Mouse (Mus musculus) left cerebral cortex, postnatal 36 days (tissue): ENCODE data around the gene Nrxn2. TPM values are rescaled to one million over a fixed set of nuclear protein-coding genes. Genes with fewer than 3 reads are reported as not detected.

Source experiments
- DNase-seq, 2 experiments: peaks; one replicate each; pipeline ENCODE4 v3.0.0; 2021 to 2022; ENCODE audit warnings: low spot score in 2 of 2, mixed read lengths in 1 of 2
- intact Hi-C: fragments of 180-260 bp; cut with DNase I; formaldehyde crosslinking; loops from one replicate; pipeline ENCODE4 v1.15.1; 2025
- total RNA-seq, 2 experiments: library from RNA; stranded (reverse); gene quantifications; 2 replicates each; pipeline ENCODE4 v1.2.3; 2021

Nrxn2 gene
- total RNA-seq, 2 experiments from 2014 or later: 635 to 658 TPM

DNA sequence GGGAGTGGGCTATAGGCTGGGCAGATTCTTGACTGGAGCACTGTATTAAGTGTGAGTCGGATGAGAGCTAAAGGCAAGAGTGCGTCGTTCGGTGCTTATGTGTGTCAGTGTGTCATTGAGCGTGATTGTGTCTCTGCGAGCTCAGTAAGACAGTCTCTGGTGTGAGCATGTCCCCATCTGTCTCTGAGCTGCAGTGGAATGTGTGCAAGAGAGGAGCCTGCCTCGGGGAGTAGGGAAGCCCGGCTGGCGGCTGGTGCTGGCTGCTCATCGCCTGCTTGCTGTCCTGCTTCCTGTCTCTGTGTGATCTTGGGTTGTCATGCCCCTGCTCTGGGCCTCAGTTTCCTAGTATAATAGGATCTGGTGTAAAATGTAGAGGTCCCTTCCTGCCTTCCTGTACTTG is 24.5 kb downstream of the Nrxn2 start:
- DNase-seq: no peak
- intact Hi-C loops: no loop called here

DNA sequence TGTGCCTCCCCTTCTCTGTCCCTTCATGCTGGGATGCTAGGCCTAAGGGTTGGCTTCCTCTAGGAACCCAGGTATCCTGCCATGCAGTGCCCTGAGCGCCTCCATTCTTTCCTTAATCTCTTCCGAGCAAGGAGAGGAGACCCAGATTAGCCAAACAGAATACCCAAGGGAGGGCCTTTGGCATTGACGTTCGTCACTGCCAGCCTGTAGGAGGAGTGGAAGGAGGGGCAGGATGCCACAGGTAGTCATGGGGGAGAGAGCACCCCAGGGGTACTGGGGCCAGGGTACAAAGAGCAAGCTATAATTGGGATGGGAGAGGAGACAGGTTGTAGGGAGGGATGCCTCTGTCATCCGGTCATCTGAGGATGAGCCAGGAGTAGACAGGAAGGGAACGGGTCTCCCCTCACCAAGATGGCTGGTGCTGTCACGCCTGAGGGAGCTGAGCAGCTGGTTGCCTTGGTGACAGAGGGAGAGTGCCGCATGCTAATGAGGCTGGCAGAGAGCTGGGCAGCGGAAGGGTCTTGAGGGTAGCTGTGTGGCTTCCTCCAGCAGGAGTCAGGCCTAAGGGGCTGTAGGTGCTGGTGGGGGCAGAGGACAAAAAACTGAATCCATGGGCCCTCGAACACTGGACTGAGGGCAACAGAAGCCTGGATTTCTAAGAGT is 27.4 kb downstream of the Nrxn2 start:
- intact Hi-C loops: no loop called here
- no peak for DNase-seq

DNA sequence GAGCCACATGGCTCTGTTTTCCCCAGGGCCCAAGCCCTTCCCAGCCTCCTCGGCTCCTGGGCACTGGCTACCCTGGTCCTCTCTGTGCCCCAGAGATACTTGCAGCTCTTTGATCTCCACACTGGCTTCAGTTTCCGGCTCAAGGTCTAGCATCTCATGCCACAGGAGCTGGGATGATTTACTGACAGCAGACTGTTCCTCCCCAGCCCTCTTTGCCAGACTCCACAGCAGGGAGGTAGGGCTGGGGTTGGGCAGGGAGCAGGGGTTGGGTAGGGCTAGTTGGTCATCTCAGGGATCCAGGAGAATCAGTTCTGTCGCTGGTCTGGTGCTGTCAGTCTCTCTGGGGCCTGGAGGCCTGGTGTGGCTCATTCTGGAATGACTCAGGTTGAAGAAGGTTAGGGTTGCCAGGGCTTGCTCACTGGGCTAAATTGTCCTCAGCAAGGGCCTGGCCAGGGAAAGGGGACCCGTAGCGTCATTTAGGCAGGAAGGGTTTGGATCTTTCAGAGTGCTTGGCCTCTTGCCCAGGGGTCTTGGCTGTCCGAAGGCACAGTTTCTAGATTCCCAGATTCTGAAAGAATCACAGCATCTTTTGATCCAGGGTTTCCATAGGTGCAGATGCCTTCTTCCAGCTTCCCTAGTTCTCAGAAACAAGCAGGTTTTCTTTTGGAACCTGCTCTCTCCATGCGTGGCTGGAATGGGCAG is 28.4 kb downstream of the Nrxn2 start:
- intact Hi-C loops: no loop called here
- DNase-seq: no peak

DNA sequence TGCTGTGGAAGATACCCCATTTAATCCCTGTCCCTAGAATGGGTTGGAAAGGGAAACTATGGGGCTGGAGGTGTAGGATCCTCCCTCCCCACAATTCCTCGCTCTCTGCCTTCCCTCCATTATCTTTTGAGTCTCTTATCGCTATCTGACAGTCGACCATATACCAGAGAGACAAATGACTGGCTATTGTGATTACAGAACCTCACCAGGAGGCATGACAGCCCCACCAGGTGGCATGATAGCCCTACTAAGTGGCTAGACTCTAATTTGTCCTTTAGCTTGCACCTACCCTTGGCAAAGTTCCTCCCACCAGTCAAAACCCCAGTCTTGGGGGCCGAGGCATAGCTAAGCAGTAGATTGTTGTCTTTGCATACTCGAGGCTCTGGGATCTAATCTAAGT is 30.2 kb downstream of the Nrxn2 start:
- intact Hi-C loops: loop anchor here (1.0 kb wide), 1 partner anchor 44 kb away; no protein-coding TSS in a partner anchor
- DNase-seq: no peak

DNA sequence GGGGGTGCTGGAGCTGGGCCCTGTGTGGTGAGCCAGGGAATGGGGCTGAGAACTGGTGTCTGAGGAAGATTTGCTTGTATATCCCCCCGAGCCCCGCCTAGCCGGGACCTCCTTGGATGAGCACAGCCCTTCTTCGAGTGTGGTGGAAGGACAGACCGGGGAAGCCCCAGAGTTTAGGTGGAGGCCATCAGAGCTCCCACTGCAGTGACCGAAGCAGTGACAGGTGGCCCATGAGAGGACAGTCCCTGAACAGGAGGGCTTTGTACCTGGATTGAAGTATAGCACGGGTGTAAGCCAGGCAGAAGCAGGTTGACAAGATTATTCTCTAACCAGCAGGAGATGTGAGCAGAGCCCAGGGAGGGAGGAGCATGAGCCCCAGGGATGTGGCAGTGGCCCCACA is 31.3 kb downstream of the Nrxn2 start:
- intact Hi-C loops: loop anchor here (1.0 to 5.0 kb wide), 2 partner anchors 33 to 46 kb away; partner anchors contain the start of gene Nrxn2
- DNase-seq: no peak

DNA sequence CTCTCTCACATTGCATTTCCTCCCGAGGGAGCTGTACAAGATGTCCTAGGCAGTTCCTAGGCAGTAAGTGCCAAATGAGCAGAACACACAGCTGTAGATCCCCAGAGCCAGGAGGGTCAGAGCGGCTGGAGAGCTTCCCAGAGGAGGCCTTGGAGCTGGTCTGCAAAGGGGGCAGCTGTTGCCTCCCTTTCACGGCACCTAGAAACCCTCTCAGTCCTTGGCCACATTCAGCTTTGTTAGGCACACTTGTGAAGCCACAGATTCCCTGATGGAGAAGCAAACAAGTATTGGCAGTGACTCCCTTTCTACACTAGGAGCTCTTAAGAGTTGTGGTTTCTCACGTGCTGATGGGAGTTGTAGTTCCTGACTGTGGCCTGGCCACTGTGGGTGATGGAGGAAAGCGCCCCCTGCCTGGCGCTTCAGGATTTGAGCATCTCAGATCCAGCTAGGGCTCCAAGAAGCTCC is 33.5 kb downstream of the Nrxn2 start:
- intact Hi-C loops: loop anchor here (5.0 kb wide), 1 partner anchor 35 kb away; the partner anchor contains the start of gene Nrxn2
- DNase-seq: peak; percentile 73

DNA sequence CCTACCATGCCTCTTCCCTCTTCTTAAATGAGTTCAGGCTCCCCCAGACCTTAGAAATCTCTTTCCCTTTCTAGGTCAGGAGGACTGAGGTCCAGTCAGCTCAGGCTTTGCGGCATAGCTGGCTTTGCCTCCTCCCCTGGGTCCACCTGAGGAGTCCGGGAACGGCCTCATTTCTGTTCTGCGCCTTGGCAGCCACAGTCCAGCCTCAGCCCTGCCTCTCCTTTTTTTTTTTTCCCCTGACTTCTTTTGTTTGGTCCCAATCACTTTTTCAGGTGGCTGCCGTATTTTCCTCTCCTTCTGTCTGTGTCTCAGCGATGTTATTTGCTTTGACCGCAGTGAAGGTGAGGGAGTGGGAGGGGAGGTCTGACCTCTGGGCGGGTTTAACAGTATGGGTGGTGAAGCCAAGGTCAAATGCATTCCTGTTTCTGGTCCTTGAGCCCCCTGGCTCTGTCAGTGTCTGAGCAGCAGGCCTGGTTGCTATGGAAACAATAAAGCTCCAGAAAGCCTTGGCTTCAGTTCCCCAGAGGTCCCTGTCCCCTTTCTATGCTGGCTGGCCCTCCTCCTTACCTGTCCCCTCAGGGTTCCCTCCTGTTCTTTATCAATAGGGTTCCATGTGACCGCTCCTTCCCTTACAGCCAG is 34.3 kb downstream of the Nrxn2 start:
- no peak for DNase-seq
- intact Hi-C loops: loop anchor here (5.0 kb wide), 1 partner anchor 35 kb away; the partner anchor contains the start of gene Nrxn2

DNA sequence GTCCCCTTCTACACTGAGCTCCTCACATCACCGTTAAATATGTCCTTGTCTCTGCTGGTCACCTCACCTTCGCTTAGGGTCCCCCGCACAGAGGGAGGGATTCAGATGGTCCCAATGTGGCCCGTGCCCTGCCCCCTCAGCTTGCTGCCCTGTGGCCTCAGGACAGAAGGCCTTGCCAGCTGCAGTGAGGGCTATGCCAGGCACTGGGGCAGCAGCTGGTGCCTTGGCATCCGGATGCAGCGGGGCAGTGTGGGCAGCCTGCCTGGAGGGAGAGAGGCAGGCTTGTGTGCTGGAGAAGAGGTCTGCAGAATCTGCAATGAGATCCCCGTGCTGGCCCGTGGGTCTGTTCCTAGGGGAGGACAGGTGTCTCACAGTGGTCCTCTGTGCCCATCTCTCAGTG is 34.8 kb downstream of the Nrxn2 start:
- intact Hi-C loops: loop anchor here (5.0 kb wide), 1 partner anchor 36 kb away; the partner anchor contains the start of gene Nrxn2

DNA sequence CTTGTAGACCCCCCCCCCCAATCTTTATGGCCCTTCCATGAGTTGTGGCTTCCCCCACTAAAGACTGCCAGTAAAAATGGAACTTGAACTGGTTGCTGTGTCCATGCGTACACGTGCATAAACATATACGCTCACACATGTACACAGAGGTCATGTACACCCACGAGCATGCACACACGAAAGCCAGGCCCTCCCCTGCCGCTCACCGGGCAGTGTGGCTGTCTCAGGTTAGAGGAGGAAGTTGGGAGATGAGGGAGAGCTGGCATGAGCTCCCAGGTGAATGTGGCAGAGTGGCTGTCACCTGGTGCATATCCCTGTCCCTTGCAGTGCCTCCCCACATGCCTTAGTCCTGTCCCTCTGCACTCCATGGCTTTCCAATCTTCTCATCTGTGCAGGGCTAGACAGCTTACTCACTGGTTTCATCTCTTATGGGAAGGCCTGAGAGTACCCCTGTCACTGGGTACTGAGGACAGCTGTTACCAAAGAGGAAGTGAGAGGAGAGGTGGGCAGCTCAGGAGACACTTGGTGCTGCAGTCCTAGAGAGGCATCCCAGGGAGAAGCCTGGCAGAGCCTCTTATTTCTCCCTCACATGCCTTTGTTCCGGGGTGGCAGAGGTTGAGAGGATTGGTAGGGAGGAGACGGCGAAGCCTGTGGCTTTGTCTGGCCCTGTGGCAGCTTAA is 35.6 kb downstream of the Nrxn2 start:
- DNase-seq: no peak
- intact Hi-C loops: loop anchor here (5.0 kb wide), 1 partner anchor 37 kb away; the partner anchor contains the start of gene Nrxn2

More for the DNA sequence above, 34.8 kb downstream of the Nrxn2 start:
- DNase-seq: peak; percentile 56 to 63

DNA sequence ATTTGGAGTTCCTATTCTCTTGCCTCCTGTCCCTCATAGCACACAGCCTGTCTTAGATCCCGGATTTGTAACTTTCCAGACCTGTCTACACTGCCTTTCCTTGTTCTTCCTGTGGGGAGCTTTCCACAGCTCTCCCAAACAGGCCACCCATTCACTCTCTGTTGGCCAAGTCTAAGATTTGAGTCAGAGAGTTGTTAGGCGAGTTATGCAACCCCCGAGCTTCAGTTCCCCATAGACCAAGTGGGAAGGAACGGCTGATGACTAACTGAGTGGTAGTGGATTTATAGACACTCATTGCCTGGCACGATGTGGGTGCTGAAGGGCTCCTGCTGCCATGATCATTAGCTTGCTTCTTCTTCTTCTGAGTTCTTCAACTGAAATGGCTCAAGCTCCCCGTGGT is 41.0 kb downstream of the Nrxn2 start:
- DNase-seq: peak in 1 of 2 experiments; percentile 54
- intact Hi-C loops: no loop called here

DNA sequence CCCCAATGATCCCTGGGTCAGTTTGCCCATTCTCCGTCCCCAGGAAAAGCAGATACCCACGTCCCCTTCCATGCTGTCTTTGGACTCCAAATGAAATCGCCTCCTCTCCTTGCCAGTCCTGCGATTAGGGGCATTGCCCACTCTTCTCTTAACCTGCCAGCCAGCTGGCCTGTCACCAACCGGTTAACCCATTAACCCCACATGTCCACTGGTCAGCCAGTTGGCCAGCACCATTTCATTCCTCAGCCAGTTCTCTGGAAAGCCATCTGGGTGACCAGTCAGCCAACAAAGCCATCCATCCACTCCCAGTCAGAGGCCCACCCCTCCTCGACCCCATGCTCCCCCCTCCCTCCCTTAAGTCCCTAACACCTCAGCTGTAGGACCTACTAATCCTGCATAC is 44.3 kb downstream of the Nrxn2 start:
- no peak for DNase-seq
- intact Hi-C loops: no loop called here

DNA sequence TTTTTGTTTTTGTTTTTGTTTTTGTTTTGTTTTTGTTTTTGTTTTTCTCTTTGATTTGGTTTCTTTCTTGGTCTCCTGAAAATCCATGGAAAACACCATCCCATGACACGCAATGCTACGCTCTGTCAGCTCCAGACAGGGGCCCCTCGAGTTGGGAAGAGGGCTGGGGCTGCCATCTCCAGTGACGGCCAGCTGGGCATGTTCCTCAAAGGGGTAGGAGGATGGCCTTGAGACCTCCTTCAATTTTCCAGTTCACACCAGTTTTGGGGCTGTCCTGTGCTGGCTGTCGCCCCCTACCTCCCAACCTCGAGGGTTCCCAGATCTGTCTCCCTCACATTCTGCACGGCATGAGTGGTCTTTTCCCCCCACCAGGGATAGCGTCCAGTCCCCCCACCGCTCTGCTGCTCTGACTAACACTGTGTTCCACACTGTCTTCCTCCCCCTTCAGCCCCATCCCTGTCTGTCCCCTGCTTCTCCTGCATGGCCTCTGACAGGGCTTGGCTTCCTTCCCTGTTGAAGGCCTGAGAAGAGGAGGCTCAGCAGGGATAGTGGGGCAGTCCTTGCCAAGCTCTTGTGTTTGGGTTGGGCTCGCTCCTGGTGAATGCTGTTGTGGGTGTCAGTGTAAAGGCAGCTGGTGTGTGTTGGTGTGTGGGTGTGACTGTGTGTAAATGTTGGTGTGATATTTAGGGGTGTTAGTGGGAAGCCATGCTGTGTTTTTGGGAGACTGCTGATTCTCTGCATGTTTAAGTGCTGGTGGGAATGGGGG is 46.0 kb downstream of the Nrxn2 start:
- intact Hi-C loops: loop anchor here (2.0 kb wide), 1 partner anchor 44 kb away; no protein-coding TSS in a partner anchor
- DNase-seq: peak; percentile 78

DNA sequence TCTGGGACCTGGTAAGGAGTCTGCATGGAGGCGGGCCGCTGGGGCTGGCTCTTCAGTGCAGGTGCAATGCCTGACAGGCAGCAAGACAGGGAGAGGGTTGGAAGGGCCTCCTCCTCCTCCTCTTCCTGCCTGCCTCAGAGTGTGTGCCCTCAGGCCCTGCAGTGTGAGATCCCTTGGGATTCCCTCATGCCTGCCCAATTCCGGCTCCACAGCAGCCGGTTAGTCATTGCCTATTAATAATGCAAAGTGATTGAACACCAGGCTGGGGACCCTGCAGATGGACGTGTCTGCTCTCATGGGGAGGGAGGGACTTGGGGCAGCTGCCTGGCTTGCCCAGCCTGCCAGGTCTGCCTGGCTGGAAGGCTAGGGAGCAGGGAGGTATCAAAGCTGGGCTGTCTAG is 46.6 kb downstream of the Nrxn2 start:
- no peak for DNase-seq
- intact Hi-C loops: loop anchor here (2.0 kb wide), 1 partner anchor 44 kb away; no protein-coding TSS in a partner anchor

DNA sequence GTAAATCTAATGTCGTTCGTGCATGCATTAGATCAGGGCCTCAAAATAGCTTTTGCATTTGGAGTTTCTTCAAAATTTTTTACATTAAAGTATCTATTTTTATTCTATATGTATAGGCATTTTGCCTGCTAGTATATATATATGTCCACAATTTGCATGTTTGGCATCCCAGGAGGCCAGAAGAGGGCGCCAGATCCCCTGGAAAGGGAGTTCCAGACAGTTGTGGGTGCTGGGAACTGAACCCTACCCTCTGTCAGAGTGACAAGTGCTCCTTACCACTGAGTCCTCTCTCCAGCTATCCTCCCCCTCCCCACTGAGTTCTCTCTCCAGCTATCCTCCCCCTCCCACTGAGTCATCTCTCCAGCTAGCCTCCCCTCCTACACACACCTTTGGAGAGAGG is 48.4 kb downstream of the Nrxn2 start:
- DNase-seq: no peak
- intact Hi-C loops: no loop called here

DNA sequence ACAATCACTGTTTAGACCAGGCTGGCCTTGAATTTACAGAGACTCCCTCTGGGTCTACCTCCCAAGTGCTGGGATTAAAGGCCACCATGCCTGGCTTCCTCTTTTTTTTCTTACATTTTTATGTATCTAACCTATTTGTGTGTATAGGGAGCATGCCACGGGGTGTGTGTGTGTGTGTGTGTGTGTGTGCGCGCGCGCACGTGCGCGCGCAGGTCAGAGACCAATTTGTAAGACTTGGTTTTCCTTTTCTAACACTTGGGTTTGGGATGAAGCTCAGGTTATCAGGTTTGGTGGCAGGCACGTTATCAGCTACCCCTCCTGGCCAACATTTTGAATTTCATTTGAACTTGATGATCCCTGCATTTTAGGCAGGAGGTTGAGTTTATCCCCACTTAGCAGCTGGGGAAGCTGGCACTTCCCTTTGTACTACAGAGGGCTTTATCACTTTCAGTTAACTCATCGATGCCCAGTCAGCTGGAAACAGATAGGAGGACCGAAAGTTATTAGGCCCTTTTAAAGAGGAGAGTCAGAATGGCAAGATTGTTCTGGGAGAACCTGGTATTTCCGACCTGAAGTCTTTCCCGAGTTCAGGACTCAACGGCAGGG is 48.9 kb downstream of the Nrxn2 start:
- intact Hi-C loops: no loop called here
- DNase-seq: no peak

DNA sequence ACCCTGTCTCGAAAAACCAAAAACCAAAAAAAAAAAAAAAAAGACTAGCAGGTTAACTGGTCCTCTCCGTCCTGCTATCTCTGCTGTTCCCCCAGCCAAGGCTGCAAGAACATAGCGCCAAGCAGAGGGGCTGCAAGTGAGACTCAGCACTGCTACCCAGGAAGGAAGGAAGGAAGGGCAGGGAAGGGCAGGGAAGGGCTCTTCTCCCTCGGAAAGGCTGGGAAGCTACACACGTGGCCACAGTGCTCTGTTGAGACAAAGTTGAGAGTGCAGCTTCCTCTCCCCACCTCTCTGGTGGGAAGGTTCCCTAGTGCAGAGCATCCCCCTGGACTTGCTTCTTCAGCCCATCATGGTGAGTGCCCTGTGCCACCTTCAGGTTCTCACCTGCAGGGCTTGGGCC is 53.1 kb downstream of the Nrxn2 start:
- intact Hi-C loops: no loop called here
- DNase-seq: no peak

DNA sequence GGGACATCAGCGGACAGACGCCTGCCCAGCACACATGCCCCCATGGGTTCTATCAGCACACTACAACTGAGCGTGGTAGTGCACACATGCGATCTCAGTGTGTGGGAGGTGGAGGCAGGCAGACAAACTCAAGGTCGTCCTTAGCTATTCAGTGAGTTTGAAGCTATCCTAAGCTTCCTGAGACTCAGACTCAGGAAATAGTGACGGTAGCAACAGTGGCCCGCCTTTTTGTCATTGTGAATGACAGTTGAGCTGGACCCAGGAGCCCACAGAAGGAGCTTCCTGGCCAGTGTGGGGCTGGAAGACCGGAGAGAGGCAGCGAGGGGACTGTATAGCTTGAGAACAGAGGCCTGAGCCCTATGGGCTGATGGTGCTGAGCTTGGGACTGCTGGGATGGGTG is 54.3 kb downstream of the Nrxn2 start:
- DNase-seq: no peak
- intact Hi-C loops: no loop called here

DNA sequence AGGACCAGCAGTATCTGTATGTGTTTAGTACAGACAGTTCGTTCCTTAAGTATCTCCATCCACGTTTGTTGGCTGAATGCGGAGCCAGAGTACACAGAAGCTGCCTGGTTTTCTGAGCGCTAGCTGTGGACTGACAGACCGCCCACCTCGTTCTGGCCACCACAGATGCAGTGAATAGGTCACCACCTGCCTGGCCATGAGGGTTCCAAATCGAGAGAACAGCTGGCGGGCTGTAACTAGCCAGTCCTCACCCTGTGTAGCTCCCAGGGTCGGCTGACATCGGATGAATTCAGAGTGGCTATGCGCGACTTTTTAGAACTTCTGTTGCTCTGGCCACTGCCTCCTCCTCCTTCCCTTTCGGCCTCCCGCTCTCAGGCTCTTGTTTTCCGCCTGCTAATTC is 56.2 kb downstream of the Nrxn2 start:
- DNase-seq: no peak
- intact Hi-C loops: no loop called here

DNA sequence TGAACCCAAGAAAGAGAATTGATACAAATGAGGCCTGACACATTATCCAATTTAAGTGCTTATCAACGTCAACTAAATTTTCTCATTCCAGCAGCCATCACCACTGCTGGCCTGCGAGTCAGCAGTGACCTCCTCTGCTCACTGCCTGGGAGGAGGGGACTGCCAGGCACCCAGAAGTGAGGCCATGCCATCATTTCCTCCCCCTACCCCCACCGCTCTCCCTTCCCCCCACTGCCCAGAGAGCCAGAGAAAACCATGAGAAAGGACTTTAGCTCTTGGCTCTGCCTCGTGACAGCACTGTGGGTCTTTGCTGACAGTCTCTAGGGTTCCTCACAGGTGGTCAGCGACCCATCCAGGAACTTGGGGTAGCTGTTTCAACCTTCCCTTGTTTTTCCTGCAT is 56.6 kb downstream of the Nrxn2 start:
- no peak for DNase-seq
- intact Hi-C loops: no loop called here
